Mouse (Mus musculus) cerebellum, adult 2 months (tissue): ENCODE measurements around the gene Nipal1. TPM values are rescaled to one million over a fixed set of nuclear protein-coding genes. Genes with fewer than 3 reads are reported as not detected.

Experiments used
- DNase-seq, 2 experiments: peaks; one replicate each; pipeline ENCODE4 v3.0.0; 2021
- H3K27ac ChIP-seq: fragments of 200-500 bp; 2 replicates; pipeline ENCODE4 v1.5.1; 2012; ENCODE audit warnings: low read length, control low read depth, inconsistent platforms; ENCODE audit not compliant: insufficient read depth
- H3K27me3 ChIP-seq: fragments of 200-500 bp; 2 replicates; pipeline ENCODE4 v1.6.1; 2012; ENCODE audit warnings: inconsistent platforms, mild to moderate bottlenecking, low read length, moderate library complexity; ENCODE audit not compliant: control insufficient read depth, insufficient read depth
- H3K4me1 ChIP-seq: fragments of 200-500 bp; 2 replicates; pipeline ENCODE4 v1.6.1; 2011; ENCODE audit warnings: low read length; ENCODE audit not compliant: control insufficient read depth, insufficient read depth
- H3K4me3 ChIP-seq: fragments of 200-500 bp; replicated peaks from 2 replicates; pipeline ENCODE3; 2011; ENCODE audit warnings: mild to moderate bottlenecking, low read depth, low read length, control low read depth; ENCODE audit not compliant: insufficient read depth
- CTCF ChIP-seq: fragments of 200-500 bp; IDR thresholded peaks from 2 replicates; pipeline ENCODE4 v1.5.1; 2011; ENCODE audit warnings: low read depth, mild to moderate bottlenecking, control low read depth, low read length, moderate library complexity, borderline replicate concordance; ENCODE audit not compliant: insufficient read depth
- POLR2A ChIP-seq: fragments of 200-500 bp; IDR thresholded peaks from 2 replicates; pipeline ENCODE4 v1.6.1; 2011; ENCODE audit warnings: low read length, control low read depth, borderline replicate concordance; ENCODE audit not compliant: insufficient read depth
- WGBS: fragments of 180-500 bp; shearing (Covaris S2); methylation state at CpG from one replicate; pipeline ENCODE4 v1.1.7; 2018; 5-methylcytosine and 5-hydroxymethylcytosine counted together
- polyA plus RNA-seq: library from polyadenylated mRNA; depleted of rRNA; stranded (reverse); fragments of >200 nt; gene quantifications from 2 replicates; pipeline ENCODE4 v1.2.3, GENCODE M21; 2012

Nipal1 gene
- polyA plus RNA-seq, 1 experiment = not detected

DNA sequence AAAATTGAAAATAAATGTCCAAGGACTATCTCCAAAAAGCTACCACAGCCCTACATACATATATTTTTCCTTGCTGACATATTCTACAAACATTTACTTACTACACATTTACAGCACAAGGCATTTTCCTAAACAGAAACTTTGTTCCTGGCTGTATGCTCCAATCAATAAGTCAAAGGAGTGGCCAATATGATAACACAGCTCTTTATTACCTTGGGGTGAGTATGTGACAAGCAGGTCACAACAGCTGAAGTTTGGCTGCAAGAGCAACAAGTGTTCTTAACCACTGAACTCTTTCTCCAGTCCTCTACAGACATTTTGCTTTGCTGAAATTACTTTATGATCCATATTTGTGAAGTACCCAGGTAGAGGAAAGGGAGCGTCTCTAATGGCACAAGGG is 7.5 kb upstream of the Nipal1 start:
- Histone ChIP-seq H3K4me1 (no peaks in the 10 kb centered on the region), H3K27me3 (no peaks in the 10 kb centered on the region), H3K4me3 (no peak overlapping the region), H3K27ac (no peak overlapping the region)
- TF ChIP-seq POLR2A = no peak
- TF ChIP-seq CTCF = no peak
- no peak for DNase-seq
- 95% methylated on average over 1 of the region's 1 CpGs for WGBS

DNA sequence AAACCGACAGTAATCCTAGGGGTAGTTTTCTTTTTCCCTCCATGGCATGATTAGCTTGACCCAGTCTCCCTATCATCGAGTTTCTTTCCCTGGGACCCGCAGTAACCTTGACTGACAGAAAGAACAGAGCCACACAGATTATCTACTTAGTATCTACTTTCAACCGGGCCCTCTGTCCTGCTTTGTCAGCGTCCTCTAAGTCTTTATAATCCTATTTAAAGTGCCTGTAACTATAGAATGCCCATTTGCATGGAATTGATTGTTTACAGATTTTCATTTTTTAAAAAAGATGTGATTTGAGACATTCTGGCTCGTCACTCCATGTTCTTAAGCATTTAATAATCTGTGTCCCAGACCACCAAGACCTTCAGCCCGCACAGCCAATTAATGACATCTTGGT is 3.9 kb upstream of the Nipal1 start:
- no peak for TF ChIP-seq CTCF
- TF ChIP-seq POLR2A = no peak
- no peak for DNase-seq
- Histone ChIP-seq H3K4me1 (no peaks in the 10 kb centered on the region), H3K4me3 (no peak overlapping the region), H3K27ac (no peak overlapping the region), H3K27me3 (no peaks in the 10 kb centered on the region; the same call in 1 of the 2 replicates)
- 80% methylated on average over 7 of the region's 7 CpGs for WGBS

GRCm38 (mm10) chr5:72644175-72644574 is 3.4 kb upstream of the Nipal1 start, which contains the start of gene Cnga1:
Cnga1 (minus strand) TSS chr5:72644275.
- no peak for TF ChIP-seq POLR2A
- TF ChIP-seq CTCF = no peak
- Histone ChIP-seq H3K4me3 (no peak within 1 kb of the TSS), H3K4me1 (no peaks in the 10 kb centered on the region), H3K27ac (no peak within 1 kb of the TSS), H3K27me3 (no peaks in the 10 kb centered on the region; the same call in 1 of the 2 replicates)
- 93% methylated on average over 1 of the region's 1 CpGs for WGBS
- no peak for DNase-seq

- no peak overlapping the region for H3K4me3 ChIP-seq
- H3K27me3 ChIP-seq = no peaks in the 10 kb centered on the region; the same call in 1 of the 2 replicates
- H3K4me1 ChIP-seq = no peaks in the 10 kb centered on the region
- no peak for DNase-seq
- TF ChIP-seq CTCF = no peak
- TF ChIP-seq POLR2A = no peak
- H3K27ac ChIP-seq = no peak overlapping the region
- 49% methylated on average over 10 of the region's 10 CpGs for WGBS
Observed at GRCm38 (mm10) chr5:72646131-72646530, 1.5 kb upstream of the Nipal1 start.

DNA sequence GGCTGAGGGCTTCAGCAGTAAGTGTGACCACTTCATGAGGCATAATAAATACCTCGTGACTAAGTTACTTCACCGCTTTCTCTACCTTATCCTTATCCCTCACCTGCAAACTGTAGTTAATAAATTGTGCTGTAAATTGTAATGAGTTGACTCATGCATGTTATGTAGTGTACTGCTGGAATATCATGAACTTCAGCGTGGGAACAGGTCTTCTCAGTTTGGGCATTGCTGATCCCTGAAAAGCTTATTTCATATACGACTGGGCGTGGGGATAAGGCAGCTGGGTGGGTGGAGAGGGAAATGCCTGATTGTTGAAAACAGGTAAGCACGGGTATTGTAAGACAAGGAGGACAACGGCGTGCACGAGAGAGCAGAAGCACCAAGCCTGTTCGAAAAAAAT is 599 bp upstream of the Nipal1 start:
- TF ChIP-seq CTCF (no peak), POLR2A (no peak)
- H3K4me1 ChIP-seq = no peaks in the 10 kb centered on the region
- H3K27ac ChIP-seq = no peak overlapping the region
- H3K27me3 ChIP-seq = no peaks in the 10 kb centered on the region; the same call in 1 of the 2 replicates
- DNase-seq = no peak
- WGBS = 25% methylated on average over 10 of the region's 10 CpGs
- H3K4me3 ChIP-seq = peak overlapping the region; percentile 50

GRCm38 (mm10) chr5:72647958-72648595 is 482 bp downstream of the Nipal1 start:
- Histone ChIP-seq H3K4me3 (peak overlapping the region; percentile 50), H3K27ac (no peak overlapping the region), H3K4me1 (no peaks in the 10 kb centered on the region), H3K27me3 (no peaks in the 10 kb centered on the region; the same call in 1 of the 2 replicates)
- WGBS = 4% methylated on average over 18 of the region's 18 CpGs
- no peak for DNase-seq
- no peak for TF ChIP-seq CTCF
- TF ChIP-seq POLR2A = no peak

- H3K4me1 ChIP-seq = no peaks in the 10 kb centered on the region
- TF ChIP-seq POLR2A (no peak), CTCF (no peak)
- 88% methylated on average over 9 of the region's 9 CpGs for WGBS
Observed at GRCm38 (mm10) chr5:72648987-72649735, 1.6 kb downstream of the Nipal1 start.

GRCm38 (mm10) chr5:72653068-72653674 is 5.6 kb downstream of the Nipal1 start:
- Histone ChIP-seq H3K4me1 (no peaks in the 10 kb centered on the region), H3K27ac (no peak overlapping the region), H3K27me3 (no peaks in the 10 kb centered on the region), H3K4me3 (no peak overlapping the region)
- DNase-seq = no peak
- 33% methylated on average over 10 of the region's 10 CpGs for WGBS
- TF ChIP-seq CTCF (no peak), POLR2A (no peak)

More at GRCm38 (mm10) chr5:72648987-72649735, 1.6 kb downstream of the Nipal1 start:
- Histone ChIP-seq H3K4me3 (no peak overlapping the region), H3K27ac (no peak overlapping the region), H3K27me3 (no peaks in the 10 kb centered on the region; the same call in 1 of the 2 replicates)
- DNase-seq = no peak
